Mouse (Mus musculus) testis, adult 2 months (tissue): ENCODE results near the gene Dirc2.

Source experiments
- CTCF ChIP-seq: fragments of 200-500 bp; IDR thresholded peaks from 2 replicates; pipeline ENCODE4 v1.5.1; 2012; ENCODE audit warnings: low read depth, mild to moderate bottlenecking, inconsistent platforms, low read length, moderate library complexity; ENCODE audit not compliant: control insufficient read depth, insufficient read depth, insufficient replicate concordance
- POLR2A ChIP-seq: fragments of 200-500 bp; IDR thresholded peaks from 2 replicates; pipeline ENCODE4 v1.6.1; 2012; ENCODE audit warnings: low read depth, mild to moderate bottlenecking, inconsistent platforms, low read length, moderate library complexity; ENCODE audit not compliant: control insufficient read depth

- TF ChIP-seq CTCF (no peak), POLR2A (no peak)
Observed at GRCm38 (mm10) chr16:35765449-35765848, 3.7 kb downstream of the Dirc2 start.
